Mouse (Mus musculus) CH12.LX (cell line): ENCODE data around the gene Gcnt3. TPM values are rescaled to one million over a fixed set of nuclear protein-coding genes. Genes with fewer than 3 reads are reported as not detected.
A peak's percentile ranks its signal among the peaks of the same experiment; 100 is the strongest.

ENCODE experiments used
- DNase-seq: peaks from one replicate; pipeline ENCODE4 v3.0.0-alpha.2; 2013; ENCODE audit errors: extremely low read depth
- H3K27ac ChIP-seq: 2 replicates; pipeline ENCODE4 v1.5.1; 2012; ENCODE audit warnings: low read depth, mild to moderate bottlenecking, control low read depth, moderate library complexity; ENCODE audit not compliant: insufficient read depth
- H3K27me3 ChIP-seq: replicated peaks from 2 replicates; pipeline ENCODE3; 2012; ENCODE audit warnings: inconsistent platforms
- H3K36me3 ChIP-seq, 2 experiments: replicated peaks in 1 of 2; 2 replicates each; pipeline versions ENCODE3 to v1.6.1; 2012; ENCODE audit warnings: inconsistent platforms in 1 of 2, low read length in 1 of 2, mild to moderate bottlenecking in 1 of 2, mixed read lengths in 1 of 2, moderate library complexity in 1 of 2; ENCODE audit not compliant: control insufficient read depth in 1 of 2, insufficient read depth in 1 of 2
- H3K4me1 ChIP-seq, 2 experiments: 2 replicates each; pipeline ENCODE4 v1.6.1; 2012; ENCODE audit warnings: inconsistent platforms in 1 of 2, moderate library complexity in 1 of 2; ENCODE audit not compliant: insufficient read depth in 2 of 2, control insufficient read depth in 1 of 2
- H3K4me2 ChIP-seq: 2 replicates; pipeline ENCODE4 v1.6.1; 2012; ENCODE audit warnings: low read depth, mild to moderate bottlenecking, control low read depth; ENCODE audit not compliant: poor library complexity, insufficient read depth, severe bottlenecking
- H3K4me3 ChIP-seq, 3 experiments: fragments of 150-350 bp in 1 of 3; sonication (generic) in 1 of 3; replicated peaks in 1 of 3; 2 replicates each; pipeline versions ENCODE3 to v1.5.1; 2011 to 2012; ENCODE audit warnings: low read depth in 2 of 3, low read length in 2 of 3, mild to moderate bottlenecking in 2 of 3, moderate library complexity in 2 of 3, control low read depth in 1 of 3, improper control_type of control experiment in 1 of 3, inconsistent platforms in 1 of 3, mixed read lengths in 1 of 3; ENCODE audit not compliant: poor library complexity in 1 of 3
- H3K79me2 ChIP-seq: replicated peaks from 2 replicates; pipeline ENCODE4 v1.6.1; 2012; ENCODE audit warnings: mild to moderate bottlenecking, moderate library complexity; ENCODE audit not compliant: control insufficient read depth, poor library complexity, insufficient read depth, severe bottlenecking; ENCODE audit errors: extremely low read depth
- H3K9ac ChIP-seq: 2 replicates; pipeline ENCODE4 v1.6.1; 2012; ENCODE audit warnings: low read depth, mild to moderate bottlenecking, control low read depth, moderate library complexity; ENCODE audit not compliant: insufficient read depth
- H3K9me3 ChIP-seq: replicated peaks from 2 replicates; pipeline ENCODE3; 2012; ENCODE audit warnings: low read length, inconsistent platforms, mixed read lengths
- BHLHE40 ChIP-seq: IDR thresholded peaks from 2 replicates; pipeline ENCODE4 v1.6.1; 2011; ENCODE audit warnings: mild to moderate bottlenecking, low read depth, low read length, improper control_type of control experiment
- CHD1 ChIP-seq: IDR thresholded peaks from 2 replicates; pipeline ENCODE4 v1.6.1; 2012; ENCODE audit warnings: low read depth, low read length, improper control_type of control experiment, inconsistent platforms
- CHD2 ChIP-seq: IDR thresholded peaks from 2 replicates; pipeline ENCODE4 v1.6.1; 2011; ENCODE audit warnings: low read length, improper control_type of control experiment
- CTCF ChIP-seq, 2 experiments: IDR thresholded peaks in 1 of 2; conservative IDR thresholded peaks in 1 of 2; 2 replicates each; pipeline ENCODE4 v1.5.1; 2011 to 2012; ENCODE audit warnings: low read depth in 2 of 2, low read length in 2 of 2, improper control_type of control experiment in 1 of 2, inconsistent platforms in 1 of 2, mild to moderate bottlenecking in 1 of 2, moderate library complexity in 1 of 2
- E2F4 ChIP-seq: IDR thresholded peaks from 2 replicates; pipeline ENCODE4 v1.6.1; 2011; ENCODE audit warnings: low read depth, low read length, improper control_type of control experiment; ENCODE audit not compliant: insufficient replicate concordance
- ELF1 ChIP-seq: IDR thresholded peaks from 2 replicates; pipeline ENCODE4 v1.6.1; 2014; ENCODE audit warnings: low read depth, mild to moderate bottlenecking, inconsistent platforms, low read length, improper control_type of control experiment
- EP300 ChIP-seq: IDR thresholded peaks from 2 replicates; pipeline ENCODE4 v1.6.1; 2011; ENCODE audit warnings: low read length, improper control_type of control experiment
- ETS1 ChIP-seq: conservative IDR thresholded peaks from 2 replicates; pipeline ENCODE4 v1.6.1; 2012; ENCODE audit warnings: low read depth, mild to moderate bottlenecking, inconsistent platforms, low read length, improper control_type of control experiment, moderate library complexity
- HCFC1 ChIP-seq: IDR thresholded peaks from 2 replicates; pipeline ENCODE4 v1.6.1; 2012; ENCODE audit warnings: low read depth, mild to moderate bottlenecking, inconsistent platforms, low read length, improper control_type of control experiment
- IRF4 ChIP-seq: IDR thresholded peaks from 2 replicates; pipeline ENCODE4 v1.6.1; 2014; ENCODE audit warnings: low read depth, mild to moderate bottlenecking, inconsistent platforms, low read length, improper control_type of control experiment
- JUN ChIP-seq: IDR thresholded peaks from 2 replicates; pipeline ENCODE4 v1.6.1; 2011; ENCODE audit warnings: low read depth, mild to moderate bottlenecking, low read length, improper control_type of control experiment, moderate library complexity; ENCODE audit not compliant: insufficient read depth
- MAFK ChIP-seq: IDR thresholded peaks from 2 replicates; pipeline ENCODE4 v1.6.1; 2011; ENCODE audit warnings: low read length, improper control_type of control experiment; ENCODE audit not compliant: insufficient replicate concordance
- MAX ChIP-seq: IDR thresholded peaks from 2 replicates; pipeline ENCODE4 v1.6.1; 2011; ENCODE audit warnings: low read length, improper control_type of control experiment
- MAZ ChIP-seq: IDR thresholded peaks from 2 replicates; pipeline ENCODE4 v1.6.1; 2012; ENCODE audit warnings: low read depth, mild to moderate bottlenecking, inconsistent platforms, low read length, improper control_type of control experiment, moderate library complexity
- MEF2A ChIP-seq: IDR thresholded peaks from 2 replicates; pipeline ENCODE4 v1.6.1; 2014; ENCODE audit warnings: low read depth, mild to moderate bottlenecking, inconsistent platforms, low read length, improper control_type of control experiment, borderline replicate concordance
- MXI1 ChIP-seq: IDR thresholded peaks from 2 replicates; pipeline ENCODE4 v1.6.1; 2011; ENCODE audit warnings: mild to moderate bottlenecking, low read depth, low read length, improper control_type of control experiment
- MYC ChIP-seq: IDR thresholded peaks from 2 replicates; pipeline ENCODE4 v1.6.1; 2011; ENCODE audit warnings: low read depth, mild to moderate bottlenecking, improper control_type of control experiment, low read length
- NELFE ChIP-seq: IDR thresholded peaks from 2 replicates; pipeline ENCODE4 v1.6.1; 2011; ENCODE audit warnings: low read depth, low read length, improper control_type of control experiment
- NRF1 ChIP-seq: IDR thresholded peaks from 2 replicates; pipeline ENCODE4 v1.6.1; 2014; ENCODE audit warnings: low read depth, mild to moderate bottlenecking, inconsistent platforms, low read length, improper control_type of control experiment, moderate library complexity
- PAX5 ChIP-seq: IDR thresholded peaks from 2 replicates; pipeline ENCODE4 v1.6.1; 2012; ENCODE audit warnings: low read length, inconsistent platforms, mixed read lengths
- POLR2A ChIP-seq: IDR thresholded peaks from 2 replicates; pipeline ENCODE4 v1.6.1; 2011; ENCODE audit warnings: low read depth, mild to moderate bottlenecking, improper control_type of control experiment, low read length
- POLR2AphosphoS2 ChIP-seq: IDR thresholded peaks from 2 replicates; pipeline ENCODE4 v1.6.1; 2011; ENCODE audit warnings: low read depth, low read length, improper control_type of control experiment
- RAD21 ChIP-seq: IDR thresholded peaks from 2 replicates; pipeline ENCODE4 v1.6.1; 2011; ENCODE audit warnings: low read depth, mild to moderate bottlenecking, low read length, improper control_type of control experiment, moderate library complexity
- SIN3A ChIP-seq: IDR thresholded peaks from 2 replicates; pipeline ENCODE4 v1.6.1; 2012; ENCODE audit warnings: low read length, improper control_type of control experiment, inconsistent platforms
- SMC3 ChIP-seq: IDR thresholded peaks from 2 replicates; pipeline ENCODE4 v1.6.1; 2011; ENCODE audit warnings: low read depth, low read length, improper control_type of control experiment
- TBP ChIP-seq: conservative IDR thresholded peaks from 2 replicates; pipeline ENCODE4 v1.6.1; 2011; ENCODE audit warnings: low read depth, low read length, improper control_type of control experiment
- TCF12 ChIP-seq: IDR thresholded peaks from 2 replicates; pipeline ENCODE4 v1.6.1; 2014; ENCODE audit warnings: low read depth, mild to moderate bottlenecking, inconsistent platforms, low read length, improper control_type of control experiment
- UBTF ChIP-seq: IDR thresholded peaks from 2 replicates; pipeline ENCODE4 v1.6.1; 2012; ENCODE audit warnings: low read depth, mild to moderate bottlenecking, inconsistent platforms, low read length, improper control_type of control experiment, moderate library complexity
- USF1 ChIP-seq: IDR thresholded peaks from 2 replicates; pipeline ENCODE4 v1.6.1; 2014; ENCODE audit warnings: low read depth, mild to moderate bottlenecking, inconsistent platforms, low read length, improper control_type of control experiment
- USF2 ChIP-seq: conservative IDR thresholded peaks from 2 replicates; pipeline ENCODE4 v1.6.1; 2011; ENCODE audit warnings: low read depth, low read length, improper control_type of control experiment
- ZMIZ1 ChIP-seq: IDR thresholded peaks from 2 replicates; pipeline ENCODE4 v1.6.1; 2012; ENCODE audit warnings: low read depth, mild to moderate bottlenecking, inconsistent platforms, low read length, improper control_type of control experiment
- ZNF384 ChIP-seq: IDR thresholded peaks from 2 replicates; pipeline ENCODE4 v1.6.1; 2012; ENCODE audit warnings: low read depth, low read length, improper control_type of control experiment, inconsistent platforms
- dilution Hi-C: fragments of 300-500 bp; cut with MboI; formaldehyde crosslinking; loops from 2 replicates; pipeline ENCODE4 v1.14.3; 2020; ENCODE audit warnings: low sequenced_read_pairs; ENCODE audit not compliant: extremely low pct_unique_long_range_greater_than_20kb, extremely low pct_ligation_motif_present
- in situ Hi-C: fragments of 300-500 bp; cut with MboI; formaldehyde crosslinking; loops from 3 replicates; pipeline ENCODE4 v1.14.3; 2019; ENCODE audit warnings: low sequenced_read_pairs, low pct_ligation_motif_present, low pct_unique_long_range_greater_than_20kb, mixed read lengths
- polyA plus RNA-seq: library from polyadenylated mRNA; unstranded; fragments of >175 nt; gene quantifications from 2 replicates; pipeline ENCODE4 v1.2.1, GENCODE M21; 2012; ENCODE audit warnings: low read depth; ENCODE audit not compliant: insufficient read length
- total RNA-seq, 2 experiments: library from RNA; depleted of rRNA; stranded (reverse); fragments of 300-350 nt in 1 of 2; fragments of >200 nt in 1 of 2; gene quantifications; 2 replicates each; pipeline ENCODE4 v1.2.3; 2012 to 2014

Gcnt3 gene
- total and polyA plus RNA-seq, 3 experiments: 0.04 TPM; not detected in 1

GRCm38 (mm10) chr9:69992841-69993277 is 45.0 kb downstream of the Gcnt3 start:
- dilution Hi-C loops: no loop called here

GRCm38 (mm10) chr9:69990346-69990745 is 47.5 kb downstream of the Gcnt3 start:
- H3K9ac ChIP-seq: peak overlapping the region; percentile 74
- H3K27me3 ChIP-seq: no peaks in the 10 kb centered on the region
- DNase-seq: no peak
- H3K4me2 ChIP-seq: peak overlapping the region; percentile 83; the same call in 1 of the 2 replicates
- peaks cover 8 to 27% of the 10 kb centered on the region in 2 experiments for H3K36me3 ChIP-seq
- no peak overlapping the region for H3K27ac ChIP-seq
- in situ Hi-C loops: no loop called here
- H3K9me3 ChIP-seq: no peaks in the 10 kb centered on the region
- H3K79me2 ChIP-seq: peaks cover 41% of the 10 kb centered on the region
- H3K4me1 ChIP-seq: peaks cover 6 to 56% of the 10 kb centered on the region in 2 experiments; a peak in 3 of 4 replicates
- dilution Hi-C loops: no loop called here
- H3K4me3 ChIP-seq: peak overlapping the region; percentile 85 to 99 (median 94)
- TF ChIP-seq E2F4 (no peak), CHD1 (no peak), ZNF384 (peak; percentile 84), UBTF (no peak), JUN (no peak), POLR2A (no peak), CTCF (conservative IDR thresholded peaks at IDR 0.05 in 1 of 2, IDR thresholded peaks at IDR 0.05 in 1 of 2; ENCODE audit: low read depth in 2 of 2, low read length in 2 of 2) (peak in 1 of 2 experiments; percentile 37; a peak in 2 of 4 replicates), SMC3 (peak; percentile 19; the same call in 1 of the 2 replicates), TCF12 (no peak), ELF1 (no peak), USF1 (no peak), MAZ (no peak), MEF2A (no peak), MYC (no peak), ETS1 (no peak), RAD21 (peak; percentile 22), NRF1 (no peak), BHLHE40 (no peak), NELFE (no peak), ZMIZ1 (no peak), MXI1 (no peak), MAFK (no peak), POLR2AphosphoS2 (no peak), IRF4 (no peak), PAX5 (no peak), USF2 (no peak), TBP (no peak), MAX (0 out of 2 replicates have a peak, but pooled peaks have one; percentile 30), SIN3A (no peak), HCFC1 (no peak)

More at GRCm38 (mm10) chr9:69992841-69993277, 45.0 kb downstream of the Gcnt3 start:
- peak overlapping the region; percentile 61 for H3K4me2 ChIP-seq
- in situ Hi-C loops: no loop called here
- no peaks in the 10 kb centered on the region for H3K27me3 ChIP-seq
- TF ChIP-seq ELF1: 0 out of 2 replicates have a peak, but pooled peaks have one; percentile 42
- TF ChIP-seq IRF4: peak; percentile 40
- TF ChIP-seq CHD2: no peak
- peak; percentile 90 for TF ChIP-seq BHLHE40
- peak; percentile 66; the same call in 1 of the 2 replicates for TF ChIP-seq EP300
- peak; percentile 30; the same call in 1 of the 2 replicates for TF ChIP-seq ETS1
- no peak for TF ChIP-seq RAD21
- TF ChIP-seq MAFK: peak; percentile 60; the same call in 1 of the 2 replicates
- peaks cover 6 to 52% of the 10 kb centered on the region in 2 experiments; a peak in 3 of 4 replicates for H3K4me1 ChIP-seq
- peak; percentile 69 for DNase-seq
- peak overlapping the region; percentile 31; the same call in 1 of the 2 replicates for H3K27ac ChIP-seq
- 0 out of 2 replicates have a peak overlapping the region, but pooled peaks have one; percentile 30 for H3K9ac ChIP-seq
- peak overlapping the region in 1 of 3 experiments; percentile 10 for H3K4me3 ChIP-seq
- H3K36me3 ChIP-seq: peaks cover 21 to 48% of the 10 kb centered on the region in 2 experiments
- peaks cover 41% of the 10 kb centered on the region for H3K79me2 ChIP-seq
- no peaks in the 10 kb centered on the region for H3K9me3 ChIP-seq
